Mouse (Mus musculus) small intestine, adult 2 months (tissue): Measurements from ENCODE around the gene Sbk2.

Source experiments
- CTCF ChIP-seq: fragments of 200-500 bp; IDR thresholded peaks from 2 replicates; pipeline ENCODE4 v1.5.1; 2012; ENCODE audit warnings: low read depth, mild to moderate bottlenecking, control low read depth, inconsistent platforms, low read length, moderate library complexity, mixed read lengths; ENCODE audit not compliant: insufficient replicate concordance, insufficient read length; ENCODE audit errors: extremely low read depth
- POLR2A ChIP-seq: fragments of 200-500 bp; IDR thresholded peaks from 2 replicates; pipeline ENCODE4 v1.6.1; 2012; ENCODE audit warnings: low read depth, mild to moderate bottlenecking, control low read depth, inconsistent platforms, low read length, moderate library complexity

DNA sequence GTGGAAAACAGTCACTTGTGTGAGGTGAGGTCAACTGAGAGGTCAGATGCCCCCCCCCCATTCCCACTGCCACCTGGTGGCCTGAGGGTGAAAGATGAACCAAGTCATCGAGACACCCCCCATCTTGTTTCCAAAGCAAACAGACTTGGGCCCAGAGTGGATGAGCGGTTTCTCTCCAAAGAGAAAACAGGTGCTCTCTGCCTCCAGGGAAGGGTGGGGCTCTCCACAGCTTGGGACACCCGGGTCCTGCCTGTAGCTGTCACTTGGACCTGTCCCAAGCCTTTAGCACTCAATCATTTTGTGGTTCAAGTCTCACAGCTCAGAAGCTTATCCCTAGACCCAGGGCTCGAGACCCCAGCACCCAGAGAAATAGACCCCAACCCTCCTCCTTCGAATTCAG, 679 bp downstream of the Sbk2 start:
- no peak for TF ChIP-seq CTCF
- no peak for TF ChIP-seq POLR2A
